Mouse (Mus musculus) liver, postnatal 0 days (tissue): Measurements from ENCODE around the gene Rnf212. TPM values are rescaled to one million over a fixed set of nuclear protein-coding genes. Genes with fewer than 3 reads are reported as not detected.

ENCODE experiments used
- ATAC-seq: fragments of 200-750 bp; cut with Nextera tagmentation; 2 replicates; pipeline ENCODE4 v1.8.0; 2017; ENCODE audit warnings: mild to moderate bottlenecking, moderate library complexity
- DNase-seq: peaks from one replicate; pipeline ENCODE4 v3.0.0-alpha.2; 2016
- H3K27ac ChIP-seq: fragments of 300-500 bp; sonication (generic); 2 replicates; pipeline ENCODE4 v1.5.1; 2014; ENCODE audit warnings: antibody characterized with exemption, moderate library complexity, mild to moderate bottlenecking, low read depth
- H3K27me3 ChIP-seq: fragments of 300-500 bp; sonication (generic); 2 replicates; pipeline ENCODE4 v1.6.1; 2014; ENCODE audit warnings: low read length, control low read depth, mixed read lengths; ENCODE audit not compliant: insufficient read depth
- H3K36me3 ChIP-seq: fragments of 300-500 bp; sonication (generic); replicated peaks from 2 replicates; pipeline ENCODE4 v1.6.1; 2014; ENCODE audit warnings: mild to moderate bottlenecking, control low read depth, low read length, moderate library complexity, mixed read lengths; ENCODE audit not compliant: insufficient read depth
- H3K4me1 ChIP-seq: fragments of 300-500 bp; sonication (generic); 2 replicates; pipeline ENCODE4 v1.6.1; 2014; ENCODE audit warnings: antibody characterized with exemption, mild to moderate bottlenecking, control low read depth; ENCODE audit not compliant: insufficient read depth
- H3K4me2 ChIP-seq: fragments of 300-500 bp; sonication (generic); 2 replicates; pipeline ENCODE4 v1.6.1; 2014; ENCODE audit warnings: low read depth, mild to moderate bottlenecking, low read length, moderate library complexity, mixed read lengths
- H3K4me3 ChIP-seq: fragments of 300-500 bp; sonication (generic); 2 replicates; pipeline ENCODE4 v1.5.1; 2014; ENCODE audit warnings: low read depth, low read length
- H3K9ac ChIP-seq: fragments of 300-500 bp; sonication (generic); replicated peaks from 2 replicates; pipeline ENCODE4 v1.6.1; 2014; ENCODE audit warnings: mild to moderate bottlenecking, moderate library complexity
- H3K9me3 ChIP-seq: fragments of 300-500 bp; sonication (generic); 2 replicates; pipeline ENCODE4 v1.6.1; 2016; ENCODE audit warnings: mild to moderate bottlenecking, control low read depth, low read length, mixed read lengths
- CTCF ChIP-seq: sonication (generic); IDR thresholded peaks from 2 replicates; pipeline ENCODE4 v1.5.1; 2016; ENCODE audit warnings: antibody characterized with exemption, low read depth
- EP300 ChIP-seq: IDR thresholded peaks from 2 replicates; pipeline ENCODE4 v1.6.1; 2016; ENCODE audit warnings: antibody characterized with exemption, low read depth, mild to moderate bottlenecking
- WGBS: fragments of 180-500 bp; shearing (Covaris S2); extraction: QIAGEN DNeasy Blood & Tissue Kit; methylation state at CpG from one replicate; pipeline ENCODE4 v1.1.7; 2014; ENCODE audit not compliant: insufficient replicate concordance; 5-methylcytosine and 5-hydroxymethylcytosine counted together
- polyA plus RNA-seq: library from polyadenylated mRNA; unstranded; fragments of >200 nt; fragmentation: Nextera tagmentation; extraction: Ambion mirVana; gene quantifications from 2 replicates; pipeline ENCODE4 v1.2.1, GENCODE M21; 2015

The Rnf212 gene
- polyA plus RNA-seq, 1 experiment from 2014 or later = 0.48 TPM

DNA sequence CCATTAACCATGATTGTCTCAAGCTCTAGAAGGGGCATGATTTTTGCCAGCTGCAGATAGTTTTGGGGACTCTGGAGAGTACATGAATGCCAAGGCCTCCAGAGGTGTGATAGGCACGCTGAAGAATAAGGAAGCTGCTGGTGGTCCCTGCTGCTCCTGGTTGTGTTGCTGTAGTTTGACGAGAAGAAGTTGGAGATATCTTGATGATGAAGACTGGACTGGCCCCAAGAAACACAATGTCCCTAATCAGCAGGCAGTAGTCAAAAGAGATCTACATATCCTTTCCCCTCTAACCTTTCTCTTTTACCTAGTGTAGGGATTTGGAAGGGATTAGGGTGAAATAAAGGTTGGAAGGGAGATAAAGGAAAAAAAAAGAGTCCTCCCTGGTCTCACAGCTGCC, 32.2 kb downstream of the Rnf212 start:
- Histone ChIP-seq H3K36me3 (no peaks in the 10 kb centered on the region), H3K4me3 (no peak overlapping the region), H3K9me3 (no peaks in the 10 kb centered on the region), H3K27me3 (no peaks in the 10 kb centered on the region), H3K4me2 (no peak overlapping the region), H3K27ac (no peak overlapping the region), H3K9ac (no peak overlapping the region), H3K4me1 (no peaks in the 10 kb centered on the region)
- TF ChIP-seq EP300 (no peak), CTCF (no peak)
- DNase-seq = no peak
- 61% methylated on average over 2 of the region's 2 CpGs for WGBS
- no peak for ATAC-seq

DNA sequence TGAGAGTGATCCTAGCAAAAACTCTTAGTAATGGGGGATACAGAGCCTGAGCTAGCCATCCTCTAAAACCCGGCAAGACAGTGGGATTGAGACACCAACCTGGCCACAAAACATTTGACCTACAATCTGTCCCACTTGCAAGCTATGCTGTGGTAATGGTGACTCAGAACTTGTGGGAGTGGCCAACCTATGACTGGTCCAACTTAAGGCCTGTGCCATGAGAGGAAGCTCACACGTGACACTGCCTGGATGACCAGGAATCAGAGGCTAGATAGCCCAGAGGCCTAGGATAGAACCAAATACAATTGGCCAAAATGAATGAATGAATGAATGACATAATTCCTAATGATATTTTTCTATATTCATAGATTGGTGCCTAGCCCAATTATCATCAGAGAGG, 32.9 kb downstream of the Rnf212 start:
- DNase-seq (no peak), ATAC-seq (no peak)
- H3K4me3 ChIP-seq = no peak overlapping the region
- no peaks in the 10 kb centered on the region for H3K4me1 ChIP-seq
- H3K36me3 ChIP-seq = no peaks in the 10 kb centered on the region
- no peaks in the 10 kb centered on the region for H3K27me3 ChIP-seq
- H3K9me3 ChIP-seq = no peaks in the 10 kb centered on the region
- no peak overlapping the region for H3K27ac ChIP-seq
- 61% methylated on average over 2 of the region's 2 CpGs for WGBS
- TF ChIP-seq EP300 (no peak), CTCF (no peak)
- H3K9ac ChIP-seq = no peak overlapping the region
- no peak overlapping the region for H3K4me2 ChIP-seq

DNA sequence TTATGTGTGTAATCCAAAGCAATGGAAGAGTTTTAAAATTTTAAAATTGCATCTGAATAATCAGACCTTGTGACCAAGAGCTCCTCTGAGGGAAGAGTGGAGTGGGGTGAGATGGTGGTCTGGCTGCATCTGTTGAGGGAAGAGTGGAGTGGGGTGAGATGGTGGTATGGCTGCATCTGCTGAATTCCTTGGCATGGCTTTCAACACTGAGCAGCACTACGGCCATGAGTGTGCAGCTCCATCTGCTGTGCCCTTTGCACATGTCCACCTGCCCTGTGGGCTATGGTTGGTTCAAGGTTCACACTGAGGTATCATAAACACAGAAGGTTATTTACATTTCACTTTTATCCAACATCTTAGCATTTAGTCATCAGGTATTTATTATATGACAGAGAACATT, 47.4 kb downstream of the Rnf212 start:
- H3K27me3 ChIP-seq = no peaks in the 10 kb centered on the region
- H3K27ac ChIP-seq = no peak overlapping the region
- H3K4me2 ChIP-seq = no peak overlapping the region
- H3K36me3 ChIP-seq = no peaks in the 10 kb centered on the region
- no peaks in the 10 kb centered on the region for H3K9me3 ChIP-seq
- H3K4me1 ChIP-seq = no peaks in the 10 kb centered on the region
- TF ChIP-seq EP300 = no peak
- no peak for TF ChIP-seq CTCF
- DNase-seq (no peak), ATAC-seq (peak; percentile 64)
- H3K4me3 ChIP-seq = no peak overlapping the region
- no peak overlapping the region for H3K9ac ChIP-seq
- 54% methylated on average over 1 of the region's 1 CpGs for WGBS

DNA sequence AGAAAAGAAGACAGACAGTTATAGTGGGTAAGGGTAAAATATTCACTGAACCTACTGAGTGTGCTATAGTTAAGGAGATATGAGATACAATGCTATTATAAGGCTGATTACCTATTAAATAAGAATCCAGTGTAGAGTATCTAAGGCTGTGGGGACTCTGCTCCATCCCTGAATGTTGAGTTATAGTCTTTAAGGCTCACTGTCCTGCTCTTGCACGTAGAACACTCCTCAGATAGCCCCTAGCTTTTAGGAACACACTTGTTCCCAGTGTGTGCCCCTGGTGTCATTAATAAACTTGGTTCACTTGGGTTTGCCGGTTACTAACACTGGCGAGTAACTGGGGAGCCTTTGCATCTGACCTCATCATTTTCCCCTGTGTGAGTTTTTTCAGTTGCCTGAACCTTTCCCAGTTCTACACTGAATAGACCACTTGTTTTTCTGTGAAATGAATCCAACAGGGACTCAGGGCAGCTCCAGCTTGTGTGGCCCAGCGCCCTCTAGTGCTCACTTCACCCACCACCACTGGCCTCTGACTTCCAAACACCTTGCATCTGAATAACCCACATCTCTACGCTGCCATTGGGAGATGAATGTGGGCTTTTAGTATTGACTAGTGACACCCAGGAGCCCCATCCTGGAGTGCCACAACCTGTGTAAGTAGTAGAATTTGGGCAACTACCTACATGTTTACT, 48.1 kb downstream of the Rnf212 start:
- H3K36me3 ChIP-seq = no peaks in the 10 kb centered on the region
- no peak overlapping the region for H3K27ac ChIP-seq
- H3K27me3 ChIP-seq = no peaks in the 10 kb centered on the region
- no peak overlapping the region for H3K4me3 ChIP-seq
- 25% methylated on average over 5 of the region's 5 CpGs for WGBS
- no peaks in the 10 kb centered on the region for H3K4me1 ChIP-seq
- no peak overlapping the region for H3K9ac ChIP-seq
- peak; percentile 79 for DNase-seq
- peak; percentile 87 for ATAC-seq
- no peak overlapping the region for H3K4me2 ChIP-seq
- no peaks in the 10 kb centered on the region for H3K9me3 ChIP-seq
- TF ChIP-seq EP300 = no peak
- TF ChIP-seq CTCF = peak; percentile 90

DNA sequence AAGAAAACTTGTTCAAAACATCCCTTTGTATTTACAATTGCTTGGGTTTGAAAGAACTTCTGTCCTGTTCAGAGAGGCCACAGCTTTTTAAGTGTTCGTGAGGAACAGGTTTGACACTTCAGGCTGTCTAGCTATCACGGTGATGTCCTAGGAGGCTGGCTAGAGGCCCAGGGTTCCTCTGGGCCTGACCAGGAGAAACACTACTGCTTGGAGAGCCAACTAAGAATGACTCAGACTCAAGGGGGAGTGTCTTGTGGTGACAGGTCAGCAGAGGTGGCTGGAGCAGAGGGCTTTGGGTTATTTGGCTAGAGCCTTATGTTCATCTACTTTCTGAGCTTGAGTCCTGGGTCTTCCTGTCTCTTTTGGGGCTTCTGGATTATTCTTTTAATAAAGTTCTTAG, 50.8 kb downstream of the Rnf212 start:
- Histone ChIP-seq H3K27me3 (no peaks in the 10 kb centered on the region), H3K36me3 (no peaks in the 10 kb centered on the region), H3K9me3 (no peaks in the 10 kb centered on the region), H3K4me2 (no peak overlapping the region), H3K4me1 (no peaks in the 10 kb centered on the region), H3K4me3 (no peak overlapping the region), H3K9ac (no peak overlapping the region), H3K27ac (no peak overlapping the region)
- DNase-seq (no peak), ATAC-seq (no peak)
- 61% methylated on average over 2 of the region's 2 CpGs for WGBS
- TF ChIP-seq EP300 (no peak), CTCF (no peak)

DNA sequence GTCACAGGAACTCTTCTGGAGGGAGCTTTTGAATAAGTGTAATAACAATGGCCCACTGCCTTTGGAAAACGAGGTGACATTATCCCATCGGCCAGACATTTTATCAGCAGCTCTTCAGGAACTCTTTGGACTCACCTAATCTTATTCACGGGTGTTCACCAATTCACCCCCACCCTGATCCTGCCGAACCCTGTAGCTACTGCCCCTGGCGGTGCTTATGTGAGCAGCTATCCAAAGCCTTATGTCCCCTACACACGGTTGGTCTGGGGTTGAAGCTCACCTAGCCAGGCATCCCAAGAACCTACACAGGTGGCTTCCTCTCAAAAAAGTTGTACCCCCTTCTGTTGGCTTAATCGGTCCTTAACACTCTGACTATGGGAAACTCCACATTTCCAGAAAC, 55.0 kb downstream of the Rnf212 start:
- no peaks in the 10 kb centered on the region for H3K27me3 ChIP-seq
- H3K9me3 ChIP-seq = no peaks in the 10 kb centered on the region
- WGBS = 61% methylated on average over 7 of the region's 7 CpGs
- no peak overlapping the region for H3K9ac ChIP-seq
- H3K4me2 ChIP-seq = no peak overlapping the region
- no peaks in the 10 kb centered on the region for H3K36me3 ChIP-seq
- no peak overlapping the region for H3K27ac ChIP-seq
- H3K4me1 ChIP-seq = no peaks in the 10 kb centered on the region
- ATAC-seq = no peak
- TF ChIP-seq EP300 = no peak
- 0 out of 2 replicates have a peak, but pooled peaks have one; percentile 16 for TF ChIP-seq CTCF
- no peak overlapping the region for H3K4me3 ChIP-seq
- DNase-seq = no peak
